Mouse (Mus musculus) neural tube, postnatal 0 days (tissue): ENCODE results near the gene Tmem132b. TPM values are rescaled to one million over a fixed set of nuclear protein-coding genes. Genes with fewer than 3 reads are reported as not detected.

Experiments
- polyA plus RNA-seq: library from polyadenylated mRNA; unstranded; fragments of >200 nt; fragmentation: Nextera tagmentation; extraction: Ambion mirVana; gene quantifications from 2 replicates; pipeline ENCODE4 v1.2.1, GENCODE M21; 2015

Tmem132b gene
- 7.7 and 7.8 TPM in 2 replicates for polyA plus RNA-seq

DNA sequence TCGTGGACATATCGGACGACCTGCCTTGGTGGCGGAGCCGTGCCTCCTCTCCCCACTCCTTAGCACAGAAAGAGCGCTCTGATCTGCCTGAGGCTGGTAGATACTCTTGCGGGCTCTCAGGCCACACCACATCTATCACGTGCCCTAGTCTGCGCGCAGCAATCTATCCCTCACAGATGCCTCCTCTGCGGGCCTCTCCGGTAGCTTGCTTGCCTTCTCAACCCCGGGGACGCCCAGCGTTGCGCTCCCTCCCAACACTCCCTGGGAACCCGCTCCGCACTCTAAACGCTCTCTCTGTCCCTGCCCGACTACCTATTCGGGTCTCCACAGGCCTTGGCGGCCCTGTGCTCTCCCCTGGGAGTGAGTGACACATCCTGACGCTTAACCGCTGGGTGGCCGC, at the start of gene Tmem132b:
TSS of gene Tmem132b (plus strand) at position 141 of the 400 bp plus-strand sequence.

Other genes starting within 250 kb of the Tmem132b start
- 53.1 and 56.3 TPM in 2 replicates for gene Scarb1, start 190.7 kb upstream of the Tmem132b start, polyA plus RNA-seq
- gene Gm10382, start 142.5 kb upstream of the Tmem132b start, polyA plus RNA-seq = 0.75 and 0.79 TPM in 2 replicates
- 1,058 and 1,169 TPM in 2 replicates for gene Ubc, start 141.6 kb upstream of the Tmem132b start, polyA plus RNA-seq
- 6.6 and 7.3 TPM in 2 replicates for gene Dhx37, start 97.7 kb upstream of the Tmem132b start, polyA plus RNA-seq
- gene Bri3bp, start 90.2 kb upstream of the Tmem132b start, polyA plus RNA-seq = 39.6 and 41.5 TPM in 2 replicates
- 72.9 and 78.5 TPM in 2 replicates for gene Aacs, start 56.0 kb upstream of the Tmem132b start, polyA plus RNA-seq